Mouse (Mus musculus) effector memory CD4-positive, alpha-beta T cell, adult 7 months (primary cell): ENCODE data around the gene Olfr1317. TPM values are rescaled to one million over a fixed set of nuclear protein-coding genes. Genes with fewer than 3 reads are reported as not detected.

Experiments
- polyA plus RNA-seq: library from polyadenylated mRNA; unstranded; fragments of 100-300 nt; shearing (Covaris generic); gene quantifications from one replicate; pipeline ENCODE4 v1.2.1, GENCODE M21; 2017

The Olfr1317 gene
- polyA plus RNA-seq = not detected

DNA sequence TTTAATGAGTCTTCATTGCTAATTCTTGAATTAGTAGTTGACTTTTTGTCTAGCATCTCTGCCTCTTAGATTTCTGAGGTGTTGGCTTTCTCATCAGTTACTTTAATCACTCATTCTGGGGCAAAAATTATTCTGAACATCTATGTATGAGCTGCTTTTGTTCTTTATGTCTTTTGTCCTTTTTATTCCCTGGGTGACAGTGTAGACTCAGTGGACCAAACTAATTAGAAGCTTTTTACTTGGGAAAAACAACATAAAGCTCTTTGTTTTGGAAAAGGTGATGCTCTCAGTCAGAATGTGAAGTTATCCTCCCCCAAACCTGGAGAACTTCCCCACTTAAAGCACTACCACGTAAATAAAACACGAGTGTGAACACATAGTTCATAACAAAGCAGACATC lies at the start of gene Olfr1317:
Olfr1317 (plus strand) TSS at position 301 of the 400 bp plus-strand sequence.

DNA sequence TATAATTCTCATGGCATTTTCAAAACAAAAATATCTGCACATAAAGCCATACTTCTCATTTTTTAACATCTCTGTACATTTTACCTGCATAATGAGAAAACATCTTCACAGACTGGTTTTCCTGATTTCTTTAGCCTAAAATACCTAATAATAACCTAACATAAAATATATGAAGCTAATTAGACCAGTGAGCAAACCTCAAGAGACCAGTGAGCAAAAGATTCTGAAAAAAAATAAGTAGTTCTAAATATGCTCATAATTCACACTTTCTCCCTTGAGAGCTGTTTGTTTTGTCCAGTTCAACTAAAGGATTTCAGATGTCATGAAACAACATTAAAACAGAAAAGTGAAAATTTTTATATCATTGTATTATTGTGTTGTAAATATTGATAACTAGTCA lies 43.4 kb upstream of the Olfr1317 start, which contains the start of gene Olfr1314:
Olfr1314 (minus strand) TSS at position 101 of the 400 bp plus-strand sequence.

DNA sequence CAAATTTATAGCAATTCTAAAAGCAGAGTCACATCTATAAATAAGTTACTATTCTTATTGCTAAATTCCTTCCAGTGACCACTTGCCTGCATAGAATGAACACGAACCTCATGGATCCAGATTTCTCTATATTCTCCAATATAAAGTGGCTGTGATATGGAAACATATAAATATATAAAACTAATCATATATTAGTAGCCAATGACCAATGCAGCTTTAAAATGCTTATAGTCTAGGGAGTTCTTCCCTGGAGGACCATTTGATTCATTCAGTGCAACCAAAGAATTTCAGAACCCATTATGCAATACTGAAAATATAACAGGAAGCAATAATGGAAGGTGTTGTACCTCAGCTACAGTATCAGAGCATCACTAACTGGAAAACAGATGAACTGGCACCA lies 24.8 kb upstream of the Olfr1317 start, which contains the start of gene Olfr1315-ps1:
Olfr1315-ps1 (minus strand) TSS at position 101 of the 400 bp plus-strand sequence.

DNA sequence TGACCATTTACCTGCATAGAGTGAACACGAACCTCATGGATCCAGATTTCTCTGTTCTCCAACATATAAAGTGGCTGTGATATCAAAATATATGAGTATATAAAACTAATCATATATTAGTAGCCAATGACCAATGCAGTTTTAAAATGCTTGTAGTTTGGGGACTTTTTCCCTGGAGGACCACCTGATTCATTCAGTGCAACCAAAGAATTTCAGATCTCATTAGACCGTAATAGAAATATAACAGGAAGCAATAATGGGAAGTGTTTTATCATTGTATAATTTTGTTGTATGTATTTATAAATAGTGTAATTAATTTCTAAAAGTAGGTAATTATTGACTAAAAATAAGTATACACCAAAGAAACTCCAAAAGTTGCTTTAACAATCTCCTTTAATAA lies 5.3 kb upstream of the Olfr1317 start, which contains the start of gene Olfr1316:
Olfr1316 (minus strand) TSS at position 101 of the 400 bp plus-strand sequence.

DNA sequence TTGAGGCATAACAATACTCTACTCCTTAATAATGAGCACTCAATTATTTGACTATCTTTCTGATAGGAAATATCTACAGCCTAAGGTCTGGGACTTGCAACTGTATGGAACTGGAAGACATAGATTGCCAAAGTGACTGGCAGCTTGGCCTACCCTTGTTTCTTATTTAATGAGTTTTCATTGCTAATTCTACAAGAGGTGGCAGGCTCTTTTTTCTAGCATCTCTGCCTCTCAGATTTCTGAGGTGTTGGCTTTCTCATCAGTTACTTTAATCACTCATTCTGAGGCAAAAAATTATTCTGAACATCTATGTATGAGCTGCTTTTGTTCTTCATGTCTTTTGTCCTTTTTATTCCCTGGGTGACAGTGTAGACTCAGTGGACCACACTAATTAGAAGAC lies 13.8 kb downstream of the Olfr1317 start, which contains the start of gene Olfr1318:
Olfr1318 (plus strand) TSS at position 301 of the 400 bp plus-strand sequence.

Other genes with a start within 250 kb of the Olfr1317 start
- gene Olfr1306, start 224.1 kb upstream of the Olfr1317 start, polyA plus RNA-seq = not detected
- gene Olfr1307, start 190.9 kb upstream of the Olfr1317 start, polyA plus RNA-seq = 0.09 TPM
- not detected for gene Olfr1308, start 175.4 kb upstream of the Olfr1317 start, polyA plus RNA-seq
- not detected for gene Olfr1309, start 150.0 kb upstream of the Olfr1317 start, polyA plus RNA-seq
- gene Olfr1310, start 127.6 kb upstream of the Olfr1317 start, polyA plus RNA-seq = not detected
- not detected for gene Olfr1311, start 115.9 kb upstream of the Olfr1317 start, polyA plus RNA-seq
- 0.23 TPM for gene Olfr1312, start 90.1 kb upstream of the Olfr1317 start, polyA plus RNA-seq
- not detected for gene Olfr1313, start 62.5 kb upstream of the Olfr1317 start, polyA plus RNA-seq
- gene Olfr1314, start 43.5 kb upstream of the Olfr1317 start, polyA plus RNA-seq = not detected
- not detected for gene Olfr1315-ps1, start 24.9 kb upstream of the Olfr1317 start, polyA plus RNA-seq
- gene Olfr1316, start 5.4 kb upstream of the Olfr1317 start, polyA plus RNA-seq = not detected
- not detected for gene Olfr1318, start 13.9 kb downstream of the Olfr1317 start, polyA plus RNA-seq
- gene Lpcat4, start 99.1 kb downstream of the Olfr1317 start, polyA plus RNA-seq = 112 TPM
- gene Nutm1, start 119.0 kb downstream of the Olfr1317 start, polyA plus RNA-seq = 0.50 TPM
- gene Nop10, start 121.6 kb downstream of the Olfr1317 start, polyA plus RNA-seq = 129 TPM
- 37.6 TPM for gene Slc12a6, start 125.5 kb downstream of the Olfr1317 start, polyA plus RNA-seq
- gene Gm21985, start 126.0 kb downstream of the Olfr1317 start, polyA plus RNA-seq = not detected
- 59.0 TPM for gene Emc4, start 227.7 kb downstream of the Olfr1317 start, polyA plus RNA-seq
- 17.6 TPM for gene Katnbl1, start 238.9 kb downstream of the Olfr1317 start, polyA plus RNA-seq